Mouse (Mus musculus): ENCODE data around the gene Tcf12.

DNA sequence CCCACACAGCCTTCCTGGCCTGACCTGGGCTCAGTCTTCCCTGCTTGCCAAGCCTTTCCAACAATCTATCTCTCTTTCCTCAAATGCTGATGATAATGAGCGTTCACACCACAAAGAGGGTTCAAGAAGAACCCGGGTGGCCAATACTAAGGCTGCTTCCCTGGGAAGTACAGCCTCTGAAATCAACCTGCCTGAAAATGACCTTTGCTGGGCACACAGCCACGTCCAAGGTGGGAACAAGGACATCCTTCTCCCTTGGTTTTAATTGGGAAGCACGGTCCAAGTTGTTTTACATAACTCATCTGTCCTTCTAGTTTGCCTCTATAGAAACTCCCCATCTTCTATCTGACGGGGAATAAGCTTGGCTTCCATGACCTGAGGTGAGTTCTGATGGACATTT, 312.1 kb downstream of the Tcf12 start:
- no peak for TF ChIP-seq EP300 (IDR thresholded peaks at IDR 0.05; ENCODE audit: low read depth)
- no peak for TF ChIP-seq CTCF (IDR thresholded peaks at IDR 0.05; ENCODE audit: low read depth)
